Mouse (Mus musculus) left cerebral cortex, postnatal 36 days (tissue): ENCODE measurements around the gene Olfr623. TPM values are rescaled to one million over a fixed set of nuclear protein-coding genes. Genes with fewer than 3 reads are reported as not detected.

ENCODE experiments used
- DNase-seq, 2 experiments: peaks; one replicate each; pipeline ENCODE4 v3.0.0; 2021 to 2022; ENCODE audit warnings: low spot score in 2 of 2, mixed read lengths in 1 of 2
- intact Hi-C: fragments of 180-260 bp; cut with DNase I; formaldehyde crosslinking; loops from one replicate; pipeline ENCODE4 v1.15.1; 2025
- total RNA-seq, 2 experiments: library from RNA; stranded (reverse); gene quantifications; 2 replicates each; pipeline ENCODE4 v1.2.3; 2021

The Olfr623 gene
- not detected for total RNA-seq

- no peak for DNase-seq
- intact Hi-C loops: no loop called here
Measured at GRCm38 (mm10) chr7:103663598-103663997, at the start of gene Olfr623. TSS of gene Olfr623 (minus strand) at chr7:103663698.

- no peak for DNase-seq
Measured at GRCm38 (mm10) chr7:103712024-103712423, 48.5 kb upstream of the Olfr623 start.

GRCm38 (mm10) chr7:103699469-103699868 lies 36.0 kb upstream of the Olfr623 start:
- no peak for DNase-seq
- intact Hi-C loops: no loop called here

More at GRCm38 (mm10) chr7:103712024-103712423, 48.5 kb upstream of the Olfr623 start:
- intact Hi-C loops: no loop called here

GRCm38 (mm10) chr7:103682420-103682819 lies 18.9 kb upstream of the Olfr623 start, which contains the start of gene Olfr625-ps1:
TSS of gene Olfr625-ps1 (plus strand) at chr7:103682720.
- intact Hi-C loops: no loop called here
- no peak for DNase-seq

- no peak for DNase-seq
- intact Hi-C loops: no loop called here
Measured at GRCm38 (mm10) chr7:103671091-103671490, 7.6 kb upstream of the Olfr623 start, which contains the start of gene Olfr624. TSS of gene Olfr624 (minus strand) at chr7:103671191.

- intact Hi-C loops: no loop called here
- no peak for DNase-seq
Measured at GRCm38 (mm10) chr7:103644070-103644469, 19.4 kb downstream of the Olfr623 start.

GRCm38 (mm10) chr7:103642602-103643001 lies 20.9 kb downstream of the Olfr623 start, which contains the start of gene Olfr622:
TSS of gene Olfr622 (minus strand) at chr7:103642702.
- no peak for DNase-seq
- intact Hi-C loops: no loop called here

GRCm38 (mm10) chr7:103636795-103637194 lies 26.7 kb downstream of the Olfr623 start:
- intact Hi-C loops: no loop called here
- no peak for DNase-seq

- DNase-seq: no peak
- intact Hi-C loops: no loop called here
Measured at GRCm38 (mm10) chr7:103612434-103612833, 51.1 kb downstream of the Olfr623 start, which contains the start of gene Olfr620. TSS of gene Olfr620 (minus strand) at chr7:103612534.

Other genes starting within 250 kb of the Olfr623 start
- gene Usp17lc, start 248.6 kb downstream of the Olfr623 start, total RNA-seq: not detected
- not detected for gene Olfr605, start 218.3 kb downstream of the Olfr623 start, total RNA-seq
- not detected for gene Olfr606, start 214.7 kb downstream of the Olfr623 start, total RNA-seq
- not detected for gene Olfr607, start 199.5 kb downstream of the Olfr623 start, total RNA-seq
- gene Olfr608, start 193.8 kb downstream of the Olfr623 start, total RNA-seq: not detected
- gene Olfr609, start 165.6 kb downstream of the Olfr623 start, total RNA-seq: not detected
- not detected for gene Olfr610, start 151.6 kb downstream of the Olfr623 start, total RNA-seq
- not detected for gene Olfr611, start 142.9 kb downstream of the Olfr623 start, total RNA-seq
- not detected for gene Olfr612, start 121.0 kb downstream of the Olfr623 start, total RNA-seq
- gene Olfr613, start 115.6 kb downstream of the Olfr623 start, total RNA-seq: not detected
- gene Olfr615, start 107.6 kb downstream of the Olfr623 start, total RNA-seq: not detected
- gene Olfr616, start 94.6 kb downstream of the Olfr623 start, total RNA-seq: not detected
- gene Olfr617, start 90.6 kb downstream of the Olfr623 start, total RNA-seq: not detected
- gene Olfr618, start 73.6 kb downstream of the Olfr623 start, total RNA-seq: not detected
- not detected for gene Olfr619, start 63.1 kb downstream of the Olfr623 start, total RNA-seq
- gene Olfr620, start 51.2 kb downstream of the Olfr623 start, total RNA-seq: not detected
- gene Olfr622, start 21.0 kb downstream of the Olfr623 start, total RNA-seq: not detected
- gene Olfr624, start 7.5 kb upstream of the Olfr623 start, total RNA-seq: under 1 TPM in 1 of 2 experiments, not detected in 1; 0.07 TPM
- gene Olfr625-ps1, start 19.0 kb upstream of the Olfr623 start, total RNA-seq: not detected
- not detected for gene Olfr243, start 51.0 kb upstream of the Olfr623 start, total RNA-seq
- not detected for gene Olfr628, start 66.7 kb upstream of the Olfr623 start, total RNA-seq
- gene Olfr629, start 81.2 kb upstream of the Olfr623 start, total RNA-seq: not detected
- gene Olfr630, start 93.6 kb upstream of the Olfr623 start, total RNA-seq: not detected
- not detected for gene Olfr69, start 107.9 kb upstream of the Olfr623 start, total RNA-seq
- gene Olfr68, start 116.0 kb upstream of the Olfr623 start, total RNA-seq: not detected
- not detected for gene Olfr67, start 128.1 kb upstream of the Olfr623 start, total RNA-seq
- 10 to 100 TPM; 49.8 to 50.7 TPM for gene Hbb-bt, start 150.3 kb upstream of the Olfr623 start, total RNA-seq
- 100 to 1,000 TPM; 365 to 420 TPM for gene Hbb-bs, start 164.4 kb upstream of the Olfr623 start, total RNA-seq
- gene Hbb-bh2, start 176.8 kb upstream of the Olfr623 start, total RNA-seq: not detected
- not detected for gene Hbb-bh1, start 179.5 kb upstream of the Olfr623 start, total RNA-seq
- not detected for gene Hbb-y, start 189.5 kb upstream of the Olfr623 start, total RNA-seq
- gene Olfr66, start 222.6 kb upstream of the Olfr623 start, total RNA-seq: not detected
- gene Olfr64, start 230.8 kb upstream of the Olfr623 start, total RNA-seq: not detected
- not detected for gene Olfr65, start 239.8 kb upstream of the Olfr623 start, total RNA-seq